Mouse (Mus musculus) neutrophil, adult 5-6 weeks (primary cell): ENCODE measurements around the gene Pex11b. TPM values are rescaled to one million over a fixed set of nuclear protein-coding genes. Genes with fewer than 3 reads are reported as not detected.
A peak's percentile ranks its signal among the peaks of the same experiment; 100 is the strongest.

Source experiments
- ATAC-seq: fragments of 151-379, 151-347 bp; 2 replicates; pipeline ENCODE4 v1.8.0; 2017; ENCODE audit warnings: mild to moderate bottlenecking, moderate TSS enrichment; ENCODE audit not compliant: insufficient number of reproducible peaks, poor library complexity, low FRiP score, severe bottlenecking; ENCODE audit errors: extremely low read depth
- total RNA-seq: library from RNA; stranded (forward); fragments of 200-1000 nt; gene quantifications from 2 replicates; pipeline ENCODE4 v1.2.3, GENCODE M21; 2017

The Pex11b gene
- 15.1 and 19.3 TPM in 2 replicates for total RNA-seq

- peak; percentile 59 for ATAC-seq
Observed at GRCm38 (mm10) chr3:96634928-96635879, at the start of gene Pex11b, which contains the start of gene Gm42957. TSS of gene Pex11b (plus strand) at chr3:96635376. TSS of gene Gm42957 (plus strand) at chr3:96635474.

GRCm38 (mm10) chr3:96590657-96591056, 44.5 kb upstream of the Pex11b start:
- ATAC-seq: no peak

GRCm38 (mm10) chr3:96593374-96593773, 41.8 kb upstream of the Pex11b start:
- no peak for ATAC-seq

- ATAC-seq: peak; percentile 93
Observed at GRCm38 (mm10) chr3:96593790-96594560, 41.2 kb upstream of the Pex11b start, which contains the start of gene Polr3gl. TSS of gene Polr3gl (minus strand) at chr3:96594181.

- ATAC-seq: no peak
Observed at GRCm38 (mm10) chr3:96594851-96595250, 40.3 kb upstream of the Pex11b start.

- ATAC-seq: no peak
Observed at GRCm38 (mm10) chr3:96595661-96596060, 39.5 kb upstream of the Pex11b start.

GRCm38 (mm10) chr3:96596228-96596707, 38.9 kb upstream of the Pex11b start, which contains the start of gene Ankrd34a:
TSS of gene Ankrd34a (plus strand) at chr3:96596636.
- no peak for ATAC-seq

GRCm38 (mm10) chr3:96596855-96597254, 38.3 kb upstream of the Pex11b start:
- ATAC-seq: no peak

- ATAC-seq: no peak
Observed at GRCm38 (mm10) chr3:96597435-96597891, 37.7 kb upstream of the Pex11b start.

GRCm38 (mm10) chr3:96598156-96599068, 36.8 kb upstream of the Pex11b start:
- ATAC-seq: no peak

GRCm38 (mm10) chr3:96599069-96599393, 36.1 kb upstream of the Pex11b start:
- no peak for ATAC-seq

- ATAC-seq: no peak
Observed at GRCm38 (mm10) chr3:96599411-96599810, 35.8 kb upstream of the Pex11b start.

- ATAC-seq: peak; percentile 88
Observed at GRCm38 (mm10) chr3:96600639-96601250, 34.4 kb upstream of the Pex11b start, which contains the start of gene Lix1l. TSS of gene Lix1l (plus strand) at chr3:96601149.

- ATAC-seq: no peak
Observed at GRCm38 (mm10) chr3:96601251-96601787, 33.9 kb upstream of the Pex11b start.

GRCm38 (mm10) chr3:96601941-96602703, 33.1 kb upstream of the Pex11b start:
- ATAC-seq: no peak

- no peak for ATAC-seq
Observed at GRCm38 (mm10) chr3:96602704-96603084, 32.5 kb upstream of the Pex11b start.

GRCm38 (mm10) chr3:96603311-96603710, 31.9 kb upstream of the Pex11b start:
- no peak for ATAC-seq
